Mouse (Mus musculus) neural tube, postnatal 0 days (tissue): ENCODE measurements around the gene Gper1. TPM values are rescaled to one million over a fixed set of nuclear protein-coding genes. Genes with fewer than 3 reads are reported as not detected.

Experiments used
- polyA plus RNA-seq: library from polyadenylated mRNA; unstranded; fragments of >200 nt; fragmentation: Nextera tagmentation; extraction: Ambion mirVana; gene quantifications from 2 replicates; pipeline ENCODE4 v1.2.1, GENCODE M21; 2015

The Gper1 gene
- 5.1 and 5.8 TPM in 2 replicates for polyA plus RNA-seq

DNA sequence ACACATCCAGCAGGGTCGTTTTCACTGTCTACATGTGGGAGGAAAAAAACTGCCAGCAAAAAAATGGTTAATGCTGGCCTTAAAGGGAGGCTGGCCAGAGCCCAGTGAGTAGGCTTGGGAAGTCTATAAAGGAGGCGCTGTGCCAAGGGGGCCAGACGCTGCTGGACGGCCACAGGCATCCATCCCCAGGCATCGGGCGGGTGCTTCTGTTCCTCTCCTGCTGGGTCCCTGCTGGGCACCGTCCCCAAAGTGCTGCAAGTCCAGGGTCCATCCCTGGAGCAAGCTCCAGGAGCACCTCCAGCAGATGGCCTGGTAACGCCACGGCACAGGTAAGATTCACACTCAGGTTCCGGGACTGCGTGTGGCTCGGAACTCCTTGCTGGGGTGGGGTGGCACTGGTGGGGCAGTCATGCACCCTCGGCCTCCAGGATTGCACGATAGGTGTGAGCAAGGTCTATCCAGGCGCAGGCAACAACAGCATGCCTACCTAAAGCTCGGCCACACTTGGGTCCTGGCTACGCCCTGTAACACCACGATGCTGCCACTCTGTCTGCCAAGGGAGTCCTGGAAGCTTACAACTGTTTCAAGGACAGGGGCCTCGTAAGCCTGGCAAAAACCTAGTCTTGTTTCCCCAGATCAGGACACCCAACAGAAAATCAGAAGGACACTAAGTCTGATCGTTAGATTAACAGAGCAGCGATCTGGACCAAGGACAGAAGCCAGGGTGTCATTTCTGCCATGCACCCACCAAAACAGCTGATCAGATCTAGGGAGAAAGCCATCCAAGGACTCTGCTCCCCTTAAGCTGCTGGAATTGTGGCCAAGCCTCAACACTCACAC is at the start of gene Gper1:
Gper1 (plus strand) TSS at position 126 of the 840 bp plus-strand sequence.

DNA sequence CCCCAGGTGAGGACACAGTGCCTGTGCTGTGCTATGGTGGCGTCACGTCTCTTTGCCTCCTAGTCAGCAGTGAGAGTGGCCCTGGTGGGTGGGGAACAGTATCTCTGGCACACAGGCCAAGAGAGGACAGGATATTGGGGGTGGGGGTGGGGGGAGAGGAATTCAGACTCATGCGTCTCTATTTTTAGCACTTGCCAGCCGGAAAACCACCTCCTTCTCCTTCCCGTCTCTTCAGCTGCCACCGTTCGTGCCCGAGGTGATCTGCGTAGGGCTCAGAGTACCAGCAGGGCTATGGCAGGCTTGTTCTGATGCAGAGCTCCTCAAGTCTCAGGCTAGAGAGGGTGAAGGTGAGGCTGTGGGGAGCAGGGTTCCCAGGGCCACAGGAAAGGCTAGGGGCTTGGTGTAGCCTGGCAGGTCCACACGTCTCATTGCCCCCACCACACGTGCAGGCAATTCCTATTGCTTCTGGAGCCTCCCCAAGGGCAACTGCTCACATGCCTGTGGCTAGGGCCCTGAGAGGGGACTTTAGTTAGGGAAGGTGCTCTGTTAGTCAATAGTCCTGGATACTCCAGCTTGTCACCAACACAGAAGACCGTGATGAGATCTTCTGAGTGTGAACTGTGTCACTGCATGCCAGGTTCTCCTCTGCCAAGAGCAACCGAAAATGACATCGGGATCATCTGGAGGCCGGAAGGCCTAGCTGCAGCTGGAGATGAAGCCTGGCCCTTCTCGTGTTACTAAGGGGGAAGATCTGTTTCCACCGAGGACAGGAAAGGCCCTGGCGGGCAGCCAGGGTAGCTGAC is 45.3 kb upstream of the Gper1 start, which contains the start of gene Gpr146:
Gpr146 (plus strand) TSS at position 230 of the 803 bp plus-strand sequence.

GRCm38 (mm10) chr5:139404801-139405401 is 18.1 kb upstream of the Gper1 start, which contains the start of gene C130050O18Rik:
C130050O18Rik (plus strand) TSS chr5:139405280.

DNA sequence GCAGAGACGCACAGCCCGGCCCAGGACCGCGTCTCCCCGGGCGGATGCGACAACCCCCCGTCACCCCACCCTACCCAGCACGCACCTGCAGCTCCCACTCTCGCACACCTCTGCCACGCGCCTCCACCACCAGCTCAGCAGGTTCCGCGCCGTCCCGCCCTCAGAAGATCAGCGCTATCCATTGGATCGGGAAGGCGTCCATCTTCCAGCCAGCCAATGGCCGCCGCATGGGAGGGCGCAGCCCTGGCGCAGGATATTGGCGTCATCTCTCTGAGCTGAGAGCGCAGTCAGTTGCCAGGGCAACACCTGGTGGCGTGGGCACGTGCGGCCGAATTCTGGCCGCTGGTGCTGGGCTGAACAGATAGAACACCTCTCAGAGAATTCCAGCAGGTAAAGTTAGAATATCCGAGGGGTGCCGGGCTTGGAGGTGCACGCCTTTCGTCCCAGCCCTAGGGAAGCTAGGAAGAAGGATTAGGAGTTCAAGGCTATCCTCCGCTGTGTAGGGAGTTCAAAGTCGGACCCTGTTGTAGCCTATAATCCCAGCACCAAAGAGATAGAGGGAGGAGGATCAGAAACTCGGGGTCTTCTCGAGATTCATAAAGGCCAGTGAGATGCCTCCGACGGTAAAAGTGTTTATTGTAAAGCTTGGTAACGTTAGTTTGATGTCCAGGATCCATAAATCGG is 37.6 kb downstream of the Gper1 start, which contains the start of gene 3110082I17Rik:
3110082I17Rik (minus strand) TSS at position 144 of the 684 bp plus-strand sequence.

Other genes with a start within 250 kb of the Gper1 start
- 31.2 and 34.3 TPM in 2 replicates for gene Sun1, start 222.5 kb upstream of the Gper1 start, polyA plus RNA-seq
- 131 and 137 TPM in 2 replicates for gene Get4, start 170.8 kb upstream of the Gper1 start, polyA plus RNA-seq
- gene Adap1, start 97.5 kb upstream of the Gper1 start, polyA plus RNA-seq: 156 TPM in 2 replicates
- 77.9 and 87.1 TPM in 2 replicates for gene Cox19, start 71.7 kb upstream of the Gper1 start, polyA plus RNA-seq
- not detected in 2 replicates for gene Cyp2w1, start 70.5 kb upstream of the Gper1 start, polyA plus RNA-seq
- 4.7 and 4.8 TPM in 2 replicates for gene Gpr146, start 45.5 kb upstream of the Gper1 start, polyA plus RNA-seq
- 0.31 and 0.49 TPM in 2 replicates for gene C130050O18Rik, start 17.9 kb upstream of the Gper1 start, polyA plus RNA-seq
- gene 3110082I17Rik, start 37.4 kb downstream of the Gper1 start, polyA plus RNA-seq: 13.9 and 15.1 TPM in 2 replicates
- gene Zfand2a, start 61.4 kb downstream of the Gper1 start, polyA plus RNA-seq: 20.5 and 25.2 TPM in 2 replicates
- gene Uncx, start 120.3 kb downstream of the Gper1 start, polyA plus RNA-seq: 16.0 and 19.6 TPM in 2 replicates